Mouse (Mus musculus) layer of hippocampus, adult 8-10 months (tissue): ENCODE results near the gene Gm10762. TPM values are rescaled to one million over a fixed set of nuclear protein-coding genes. Genes with fewer than 3 reads are reported as not detected.
"Not testable (repeated sequence)": the region's sequence is repeated elsewhere in the genome, so short reads cannot be mapped to it uniquely, and the experiment has no call there.

Source experiments
- DNase-seq, 2 experiments: peaks; one replicate each; pipeline ENCODE4 v3.0.0; 2022; ENCODE audit warnings: low spot score in 2 of 2
- total RNA-seq, 4 experiments: library from RNA; stranded (reverse); gene quantifications; 2 replicates each; pipeline ENCODE4 v1.2.4; 2022

The Gm10762 gene
- total RNA-seq = 1 to 10 TPM; 3.6 to 5.4 (median 5.0) TPM

- peak; percentile 56 to 67 for DNase-seq
Observed at GRCm38 (mm10) chr2:128967661-128968441, at the start of gene Gm10762. TSS of gene Gm10762 (minus strand) at chr2:128967725.

- not testable (repeated sequence) for DNase-seq
Observed at GRCm38 (mm10) chr2:129008867-129009266, 41.3 kb upstream of the Gm10762 start.

- no peak for DNase-seq
Observed at GRCm38 (mm10) chr2:129006194-129006749, 38.7 kb upstream of the Gm10762 start.

GRCm38 (mm10) chr2:129004872-129005271 lies 37.3 kb upstream of the Gm10762 start:
- DNase-seq = no peak

- peak; percentile 24 to 34 for DNase-seq
Observed at GRCm38 (mm10) chr2:128984746-128985145, 17.2 kb upstream of the Gm10762 start.

GRCm38 (mm10) chr2:128975572-128975971 lies 8.0 kb upstream of the Gm10762 start:
- no peak for DNase-seq

- no peak for DNase-seq
Observed at GRCm38 (mm10) chr2:128972301-128972700, 4.8 kb upstream of the Gm10762 start.

- DNase-seq = no peak
Observed at GRCm38 (mm10) chr2:128968475-128969083, 1.1 kb upstream of the Gm10762 start.

- DNase-seq = peak; percentile 95 to 99
Observed at GRCm38 (mm10) chr2:128966641-128967580, 614 bp downstream of the Gm10762 start, which contains the start of gene Zc3h6. TSS of gene Zc3h6 (plus strand) at chr2:128967402.

- DNase-seq = no peak
Observed at GRCm38 (mm10) chr2:128966236-128966635, 1.3 kb downstream of the Gm10762 start.

GRCm38 (mm10) chr2:128965505-128966105 lies 1.9 kb downstream of the Gm10762 start:
- no peak for DNase-seq

- DNase-seq = no peak
Observed at GRCm38 (mm10) chr2:128954186-128954585, 13.3 kb downstream of the Gm10762 start.

- DNase-seq = no peak
Observed at GRCm38 (mm10) chr2:128947962-128948588, 19.4 kb downstream of the Gm10762 start.

GRCm38 (mm10) chr2:128943538-128944528 lies 23.7 kb downstream of the Gm10762 start, which contains the start of gene Zc3h8:
TSS of gene Zc3h8 (minus strand) at chr2:128944077.
- DNase-seq = peak; percentile 93 to 98

- DNase-seq = no peak
Observed at GRCm38 (mm10) chr2:128936256-128936655, 31.3 kb downstream of the Gm10762 start.

GRCm38 (mm10) chr2:128930704-128931103 lies 36.8 kb downstream of the Gm10762 start:
- no peak for DNase-seq

GRCm38 (mm10) chr2:128928446-128928845 lies 39.1 kb downstream of the Gm10762 start:
- no peak for DNase-seq

GRCm38 (mm10) chr2:128924799-128925198 lies 42.7 kb downstream of the Gm10762 start:
- no peak for DNase-seq
